Mouse (Mus musculus): ENCODE results near the gene Hoxc11. TPM values are rescaled to one million over a fixed set of nuclear protein-coding genes. Genes with fewer than 3 reads are reported as not detected.

The Hoxc11 gene
- total and polyA plus RNA-seq, 2 experiments from 2014 or later, result not detected

- H3K9me3 ChIP-seq (replicated peaks; ENCODE audit: control insufficient read depth, low read length), result no peaks in the 10 kb centered on the region
- DNase-seq (ENCODE audit: low spot score) (no peak), ATAC-seq (ENCODE audit: insufficient read depth, low read depth) (no peak)
- no peak overlapping the region for H3K27ac ChIP-seq (ENCODE audit: low read depth)
- WGBS, result 2% methylated on average over 20 of the region's 20 CpGs
- no peak overlapping the region for H3K4me3 ChIP-seq (ENCODE audit: low read depth, low read length)
- no peaks in the 10 kb centered on the region for H3K36me3 ChIP-seq (replicated peaks; ENCODE audit: control insufficient read depth, insufficient read depth, low read length)
- H3K27me3 ChIP-seq (ENCODE audit: control insufficient read depth, insufficient read depth, low read length), result peaks cover 100% of the 10 kb centered on the region
- TF ChIP-seq CTCF (IDR thresholded peaks at IDR 0.05; ENCODE audit: low read depth), result no peak
- TF ChIP-seq EP300 (IDR thresholded peaks at IDR 0.05; ENCODE audit: low read depth), result no peak
- no peak overlapping the region for H3K9ac ChIP-seq (replicated peaks; ENCODE audit: low read depth, low read length)
- no peaks in the 10 kb centered on the region for H3K4me1 ChIP-seq (ENCODE audit: control insufficient read depth, insufficient read depth)
- no peak overlapping the region for H3K4me2 ChIP-seq (ENCODE audit: low read depth, low read length)
Observed at GRCm38 (mm10) chr15:102949696-102950095, 4.5 kb upstream of the Hoxc11 start.

- Histone ChIP-seq H3K4me1 (ENCODE audit: control insufficient read depth, insufficient read depth) (no peaks in the 10 kb centered on the region), H3K36me3 (replicated peaks; ENCODE audit: control insufficient read depth, insufficient read depth, low read length) (no peaks in the 10 kb centered on the region), H3K27ac (ENCODE audit: low read depth) (no peak overlapping the region), H3K9ac (replicated peaks; ENCODE audit: low read depth, low read length) (no peak overlapping the region), H3K4me2 (ENCODE audit: low read depth, low read length) (no peak overlapping the region), H3K9me3 (replicated peaks; ENCODE audit: control insufficient read depth, low read length) (no peaks in the 10 kb centered on the region), H3K4me3 (ENCODE audit: low read depth, low read length) (no peak overlapping the region), H3K27me3 (ENCODE audit: control insufficient read depth, insufficient read depth, low read length) (peaks cover 99% of the 10 kb centered on the region)
- WGBS, result 12% methylated on average over 2 of the region's 2 CpGs
- no peak for DNase-seq (ENCODE audit: low spot score)
- TF ChIP-seq CTCF (IDR thresholded peaks at IDR 0.05; ENCODE audit: low read depth), result no peak
- TF ChIP-seq EP300 (IDR thresholded peaks at IDR 0.05; ENCODE audit: low read depth), result no peak
- no peak for ATAC-seq (ENCODE audit: insufficient read depth, low read depth)
Observed at GRCm38 (mm10) chr15:102950877-102951276, 3.4 kb upstream of the Hoxc11 start.

- TF ChIP-seq CTCF (IDR thresholded peaks at IDR 0.05; ENCODE audit: low read depth) (no peak), EP300 (IDR thresholded peaks at IDR 0.05; ENCODE audit: low read depth) (no peak)
- Histone ChIP-seq H3K4me2 (ENCODE audit: low read depth, low read length) (no peak overlapping the region), H3K9ac (replicated peaks; ENCODE audit: low read depth, low read length) (no peak overlapping the region), H3K9me3 (replicated peaks; ENCODE audit: control insufficient read depth, low read length) (no peaks in the 10 kb centered on the region), H3K4me3 (ENCODE audit: low read depth, low read length) (no peak overlapping the region), H3K36me3 (replicated peaks; ENCODE audit: control insufficient read depth, insufficient read depth, low read length) (no peaks in the 10 kb centered on the region), H3K4me1 (ENCODE audit: control insufficient read depth, insufficient read depth) (no peaks in the 10 kb centered on the region), H3K27me3 (ENCODE audit: control insufficient read depth, insufficient read depth, low read length) (peaks cover 99% of the 10 kb centered on the region), H3K27ac (ENCODE audit: low read depth) (no peak overlapping the region)
- DNase-seq (ENCODE audit: low spot score) (no peak), ATAC-seq (ENCODE audit: insufficient read depth, low read depth) (no peak)
- WGBS, result 15% methylated on average over 6 of the region's 6 CpGs
Observed at GRCm38 (mm10) chr15:102953561-102953960, 666 bp upstream of the Hoxc11 start.

GRCm38 (mm10) chr15:102955007-102955382 lies 768 bp downstream of the Hoxc11 start:
- Histone ChIP-seq H3K9ac (replicated peaks; ENCODE audit: low read depth, low read length) (no peak overlapping the region), H3K4me1 (ENCODE audit: control insufficient read depth, insufficient read depth) (no peaks in the 10 kb centered on the region), H3K4me2 (ENCODE audit: low read depth, low read length) (no peak overlapping the region), H3K27ac (ENCODE audit: low read depth) (no peak overlapping the region), H3K4me3 (ENCODE audit: low read depth, low read length) (no peak overlapping the region), H3K27me3 (ENCODE audit: control insufficient read depth, insufficient read depth, low read length) (peaks cover 98% of the 10 kb centered on the region), H3K9me3 (replicated peaks; ENCODE audit: control insufficient read depth, low read length) (no peaks in the 10 kb centered on the region), H3K36me3 (replicated peaks; ENCODE audit: control insufficient read depth, insufficient read depth, low read length) (no peaks in the 10 kb centered on the region)
- ATAC-seq (ENCODE audit: insufficient read depth, low read depth), result no peak
- WGBS, result 1% methylated on average over 22 of the region's 28 CpGs
- DNase-seq (ENCODE audit: low spot score), result no peak
- TF ChIP-seq CTCF (IDR thresholded peaks at IDR 0.05; ENCODE audit: low read depth), result no peak
- no peak for TF ChIP-seq EP300 (IDR thresholded peaks at IDR 0.05; ENCODE audit: low read depth)

GRCm38 (mm10) chr15:102955833-102956640 lies 1.8 kb downstream of the Hoxc11 start:
- no peaks in the 10 kb centered on the region for H3K9me3 ChIP-seq (replicated peaks; ENCODE audit: control insufficient read depth, low read length)
- WGBS, result under 1% methylated on average over 33 of the region's 40 CpGs
- H3K36me3 ChIP-seq (replicated peaks; ENCODE audit: control insufficient read depth, insufficient read depth, low read length), result no peaks in the 10 kb centered on the region
- no peak for TF ChIP-seq EP300 (IDR thresholded peaks at IDR 0.05; ENCODE audit: low read depth)
- TF ChIP-seq CTCF (IDR thresholded peaks at IDR 0.05; ENCODE audit: low read depth), result no peak
- no peaks in the 10 kb centered on the region for H3K4me1 ChIP-seq (ENCODE audit: control insufficient read depth, insufficient read depth)
- peaks cover 98% of the 10 kb centered on the region for H3K27me3 ChIP-seq (ENCODE audit: control insufficient read depth, insufficient read depth, low read length)
- DNase-seq (ENCODE audit: low spot score) (no peak), ATAC-seq (ENCODE audit: insufficient read depth, low read depth) (no peak)
- no peak overlapping the region; the same call in 1 of the 2 replicates for H3K4me3 ChIP-seq (ENCODE audit: low read depth, low read length)
- H3K27ac ChIP-seq (ENCODE audit: low read depth), result no peak overlapping the region
- H3K4me2 ChIP-seq (ENCODE audit: low read depth, low read length), result no peak overlapping the region
- no peak overlapping the region for H3K9ac ChIP-seq (replicated peaks; ENCODE audit: low read depth, low read length)

GRCm38 (mm10) chr15:102956906-102957305 lies 2.7 kb downstream of the Hoxc11 start:
- Histone ChIP-seq H3K4me3 (ENCODE audit: low read depth, low read length) (no peak overlapping the region), H3K4me1 (ENCODE audit: control insufficient read depth, insufficient read depth) (no peaks in the 10 kb centered on the region), H3K27me3 (ENCODE audit: control insufficient read depth, insufficient read depth, low read length) (peaks cover 98% of the 10 kb centered on the region), H3K9me3 (replicated peaks; ENCODE audit: control insufficient read depth, low read length) (no peaks in the 10 kb centered on the region), H3K9ac (replicated peaks; ENCODE audit: low read depth, low read length) (no peak overlapping the region), H3K27ac (ENCODE audit: low read depth) (no peak overlapping the region), H3K36me3 (replicated peaks; ENCODE audit: control insufficient read depth, insufficient read depth, low read length) (no peaks in the 10 kb centered on the region), H3K4me2 (ENCODE audit: low read depth, low read length) (no peak overlapping the region)
- DNase-seq (ENCODE audit: low spot score) (no peak), ATAC-seq (ENCODE audit: insufficient read depth, low read depth) (no peak)
- under 1% methylated on average over 12 of the region's 12 CpGs for WGBS
- TF ChIP-seq EP300 (IDR thresholded peaks at IDR 0.05; ENCODE audit: low read depth) (no peak), CTCF (IDR thresholded peaks at IDR 0.05; ENCODE audit: low read depth) (no peak)

All from heart, postnatal 0 days (tissue).